Mouse (Mus musculus): ENCODE measurements around the gene Hsd11b1.

DNA sequence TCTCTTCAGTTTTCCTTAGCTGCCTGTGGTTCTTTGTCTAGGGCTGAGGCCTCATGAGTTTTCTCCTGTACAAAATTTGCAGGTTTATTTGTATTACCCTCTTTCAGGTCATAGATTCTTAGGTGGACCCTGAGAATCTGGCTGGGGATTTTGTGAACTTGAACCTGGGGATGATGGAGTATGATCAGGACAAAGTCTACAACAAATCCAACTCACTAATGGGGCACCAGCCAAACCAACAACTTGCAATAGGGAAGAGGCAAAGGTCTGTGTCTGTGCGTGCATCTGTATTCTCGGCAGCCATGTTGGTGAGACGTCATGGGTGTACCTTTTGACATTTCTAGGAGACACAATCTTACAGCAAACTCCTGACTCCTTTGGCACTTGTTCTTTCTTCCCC lies 25.2 kb upstream of the Hsd11b1 start:
- TF ChIP-seq CTCF (IDR thresholded peaks at IDR 0.05; ENCODE audit: low read depth) (no peak), EP300 (optimal IDR thresholded peaks at IDR 0.05) (no peak)
